Comparison of ENCODE assay signal across 23 mouse cellular contexts in the genomic region with DNA sequence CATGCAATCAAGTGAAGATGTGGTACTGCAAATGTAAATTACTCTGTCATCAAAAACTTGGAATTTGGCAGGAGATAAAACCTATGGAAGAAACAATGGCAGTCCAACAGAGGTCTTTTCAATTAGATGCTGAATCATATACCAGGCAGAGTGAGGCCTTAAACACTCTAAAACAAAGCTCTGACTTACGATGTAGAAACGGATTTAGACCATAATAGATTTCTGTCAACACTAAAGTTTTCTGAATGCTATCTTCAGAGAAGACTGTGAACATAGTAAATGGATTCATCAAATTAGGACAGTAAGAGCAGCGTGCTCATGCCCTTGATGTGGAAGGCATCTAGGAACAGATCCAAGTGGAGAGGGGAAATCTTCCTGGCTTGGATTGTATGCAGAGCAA.
"Had no signal": no experiment of that assay in that cellular context is flagged by ENCODE, and none has a peak within 500 bp of the region (broad histone marks: within the 10 kb centered on the region; RNA-seq: fewer than 3 reads in every experiment).

No protein-coding gene starts in this region.

- H3K4me1 ChIP-seq: liver, embryonic 12.5 days; liver, embryonic 15.5 days; megakaryocyte, embryonic 14.5 days had no signal

- ATAC-seq: liver, embryonic 12.5 days had no signal

- H3K9ac ChIP-seq: limb, embryonic 13.5 days; liver, embryonic 12.5 days; liver, embryonic 15.5 days; lung, embryonic 15.5 days; neural tube, embryonic 12.5 days; neural tube, embryonic 15.5 days had no signal

- H3K27me3 ChIP-seq: limb, embryonic 13.5 days; liver, embryonic 12.5 days; liver, embryonic 15.5 days; lung, embryonic 15.5 days; megakaryocyte, embryonic 14.5 days; neural tube, embryonic 12.5 days; neural tube, embryonic 15.5 days had no signal

- DNase-seq: kidney, postnatal 14 days; kidney, postnatal 4 days; liver; lung, adult 18-20 months; lung, postnatal 10 days; lung, postnatal 36 days; midbrain, embryonic 14.5 days; right cerebral cortex, adult 18-20 months; right cerebral cortex, postnatal 14 days; right cerebral cortex, postnatal 4 days; thymus, adult 2 months; thymus, postnatal 14 days; thymus, postnatal 4 days had no signal

- H3K4me3 ChIP-seq: limb, embryonic 10.5 days; limb, embryonic 13.5 days; liver, embryonic 12.5 days; liver, embryonic 15.5 days; lung, embryonic 15.5 days; megakaryocyte, embryonic 14.5 days; midbrain, embryonic 10.5 days; neural tube, embryonic 12.5 days; neural tube, embryonic 15.5 days had no signal

- H3K36me3 ChIP-seq: limb, embryonic 10.5 days; limb, embryonic 13.5 days; liver, embryonic 12.5 days; liver, embryonic 15.5 days; lung, embryonic 15.5 days; midbrain, embryonic 10.5 days; neural tube, embryonic 12.5 days; neural tube, embryonic 15.5 days had no signal

- H3K27ac ChIP-seq: limb, embryonic 10.5 days; limb, embryonic 13.5 days; liver, embryonic 12.5 days; liver, embryonic 15.5 days; lung, embryonic 15.5 days; midbrain, embryonic 10.5 days; neural tube, embryonic 12.5 days; neural tube, embryonic 15.5 days; stomach, postnatal 0 days had no signal

- H3K9me3 ChIP-seq: limb, embryonic 10.5 days; limb, embryonic 13.5 days; liver, embryonic 12.5 days; liver, embryonic 15.5 days; lung, embryonic 15.5 days; midbrain, embryonic 10.5 days; neural tube, embryonic 12.5 days; neural tube, embryonic 15.5 days had no signal

- H3K4me2 ChIP-seq: limb, embryonic 13.5 days; liver, embryonic 12.5 days; liver, embryonic 15.5 days; lung, embryonic 15.5 days; neural tube, embryonic 12.5 days; neural tube, embryonic 15.5 days had no signal
